Mouse (Mus musculus) forebrain, embryonic 11.5 days (tissue): ENCODE data around the gene Tomm70a. TPM values are rescaled to one million over a fixed set of nuclear protein-coding genes. Genes with fewer than 3 reads are reported as not detected.
"Not testable (repeated sequence)": the region's sequence is repeated elsewhere in the genome, so short reads cannot be mapped to it uniquely, and the experiment has no call there.

Experiments
- ATAC-seq: fragments of 200-750 bp; cut with Nextera tagmentation; replicated peaks from 2 replicates; pipeline ENCODE4 v1.8.0; 2017; ENCODE audit warnings: moderate TSS enrichment; ENCODE audit not compliant: low FRiP score
- DNase-seq: peaks from one replicate; pipeline ENCODE4 v3.0.0-alpha.2; 2017; ENCODE audit warnings: low spot score
- H3K27ac ChIP-seq: fragments of 300-500 bp; sonication (generic); 2 replicates; pipeline ENCODE4 v1.5.1; 2014; ENCODE audit warnings: low read depth, low read length
- H3K27me3 ChIP-seq: fragments of 300-500 bp; sonication (generic); 2 replicates; pipeline ENCODE4 v1.6.1; 2014; ENCODE audit warnings: mild to moderate bottlenecking, low read length, mixed read lengths; ENCODE audit not compliant: control insufficient read depth, insufficient read depth
- H3K36me3 ChIP-seq: fragments of 300-500 bp; sonication (generic); 2 replicates; pipeline ENCODE4 v1.6.1; 2014; ENCODE audit warnings: mild to moderate bottlenecking, low read length, moderate library complexity, mixed read lengths; ENCODE audit not compliant: control insufficient read depth, insufficient read depth
- H3K4me1 ChIP-seq: fragments of 300-500 bp; sonication (generic); replicated peaks from 2 replicates; pipeline ENCODE4 v1.6.1; 2014; ENCODE audit warnings: low read length, mixed read lengths; ENCODE audit not compliant: control insufficient read depth, insufficient read depth
- H3K4me2 ChIP-seq: fragments of 300-500 bp; sonication (generic); 2 replicates; pipeline ENCODE4 v1.6.1; 2014; ENCODE audit warnings: low read depth, mild to moderate bottlenecking, low read length, moderate library complexity, mixed read lengths; ENCODE audit not compliant: severe bottlenecking
- H3K4me3 ChIP-seq: fragments of 300-500 bp; sonication (generic); 2 replicates; pipeline ENCODE4 v1.5.1; 2014; ENCODE audit warnings: low read depth, low read length
- H3K9ac ChIP-seq: fragments of 300-500 bp; sonication (generic); 2 replicates; pipeline ENCODE4 v1.6.1; 2014; ENCODE audit warnings: low read length
- H3K9me3 ChIP-seq: fragments of 300-500 bp; sonication (generic); 2 replicates; pipeline ENCODE4 v1.6.1; 2016; ENCODE audit warnings: low read length, mixed read lengths; ENCODE audit not compliant: control insufficient read depth
- WGBS: fragments of 180-500 bp; shearing (Covaris S2); extraction: QIAGEN DNeasy Blood & Tissue Kit; methylation state at CpG from one replicate; pipeline ENCODE4 v1.1.7; 2014; 5-methylcytosine and 5-hydroxymethylcytosine counted together
- polyA plus RNA-seq: library from polyadenylated mRNA; unstranded; fragments of >200 nt; fragmentation: Nextera tagmentation; extraction: Ambion mirVana; gene quantifications from 2 replicates; pipeline ENCODE4 v1.2.1, GENCODE M21; 2014

The Tomm70a gene
- polyA plus RNA-seq, 1 experiment from 2014 or later: 68.6 TPM

DNA sequence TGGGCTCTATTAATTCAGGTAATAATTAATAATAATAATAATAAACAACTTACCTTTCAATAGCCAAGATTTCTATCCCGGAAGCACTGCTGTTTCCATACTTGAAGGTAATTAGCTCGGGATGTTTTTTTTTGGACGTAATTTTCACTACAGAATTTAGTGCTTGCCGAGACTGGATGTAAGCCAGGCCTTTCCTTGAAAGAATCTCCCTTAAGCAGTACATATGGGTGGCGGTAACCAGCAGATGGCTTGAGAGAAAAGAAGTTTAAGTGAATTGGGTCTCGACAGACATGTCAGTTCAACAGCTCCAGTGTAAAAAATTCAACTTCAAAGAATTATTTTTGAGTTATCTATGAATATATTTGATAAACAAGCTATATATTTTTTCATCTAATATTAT, 50.1 kb downstream of the Tomm70a start:
- no peaks in the 10 kb centered on the region for H3K9me3 ChIP-seq
- no peaks in the 10 kb centered on the region for H3K4me1 ChIP-seq
- H3K27ac ChIP-seq: no peak overlapping the region
- WGBS: 90% methylated on average over 6 of the region's 6 CpGs
- no peak overlapping the region for H3K9ac ChIP-seq
- ATAC-seq (no peak), DNase-seq (no peak)
- H3K36me3 ChIP-seq: no peaks in the 10 kb centered on the region
- H3K4me2 ChIP-seq: no peak overlapping the region
- H3K27me3 ChIP-seq: no peaks in the 10 kb centered on the region
- H3K4me3 ChIP-seq: no peak overlapping the region

DNA sequence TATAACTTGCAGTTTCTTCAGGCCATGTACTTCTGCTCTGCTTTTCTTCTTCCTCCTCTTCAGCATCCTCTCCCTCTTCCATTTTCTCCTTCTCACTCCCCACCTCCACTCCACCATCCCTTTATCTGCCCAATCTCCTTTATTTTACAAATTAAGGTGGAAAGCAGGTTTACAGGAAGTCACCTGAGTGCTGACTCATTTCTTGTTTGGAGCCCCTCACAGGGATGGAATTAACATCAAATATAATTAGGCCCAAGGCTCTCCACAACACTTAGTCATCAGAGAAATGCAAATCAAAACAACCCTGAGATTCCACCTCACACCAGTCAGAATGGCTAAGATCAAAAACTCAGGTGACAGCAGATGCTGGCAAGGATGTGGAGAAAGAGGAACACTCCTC, 53.0 kb downstream of the Tomm70a start:
- H3K4me1 ChIP-seq, ATAC-seq, H3K4me3 ChIP-seq, DNase-seq, H3K4me2 ChIP-seq, H3K27me3 ChIP-seq, H3K9ac ChIP-seq, H3K27ac ChIP-seq, H3K9me3 ChIP-seq, H3K36me3 ChIP-seq: not testable (repeated sequence)

DNA sequence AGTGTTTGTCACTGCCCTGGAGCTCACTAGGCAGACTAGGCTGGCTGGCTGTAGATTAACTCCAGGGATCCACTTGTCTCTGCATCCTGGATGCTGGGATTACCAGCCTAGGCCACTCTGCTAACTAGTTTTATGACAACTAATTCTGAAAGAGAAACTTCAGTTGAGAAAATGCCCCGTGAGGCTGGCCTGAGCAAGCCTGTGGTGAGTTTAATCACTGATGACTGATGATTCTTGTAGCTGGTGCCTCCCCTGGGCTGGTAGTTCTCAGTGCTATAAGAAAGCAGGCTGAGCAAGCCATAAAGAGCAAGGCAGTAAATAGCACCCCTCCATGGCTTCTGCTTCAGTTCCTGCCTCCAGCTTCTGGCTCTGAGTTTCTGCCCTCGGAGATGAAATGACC, 54.2 kb downstream of the Tomm70a start:
- no peak overlapping the region for H3K4me3 ChIP-seq
- WGBS: 72% methylated on average over 2 of the region's 2 CpGs
- H3K4me2 ChIP-seq: no peak overlapping the region
- no peak overlapping the region for H3K9ac ChIP-seq
- no peak for ATAC-seq
- no peaks in the 10 kb centered on the region for H3K36me3 ChIP-seq
- no peaks in the 10 kb centered on the region for H3K4me1 ChIP-seq
- no peak for DNase-seq
- no peaks in the 10 kb centered on the region for H3K9me3 ChIP-seq
- H3K27me3 ChIP-seq: no peaks in the 10 kb centered on the region
- no peak overlapping the region for H3K27ac ChIP-seq

DNA sequence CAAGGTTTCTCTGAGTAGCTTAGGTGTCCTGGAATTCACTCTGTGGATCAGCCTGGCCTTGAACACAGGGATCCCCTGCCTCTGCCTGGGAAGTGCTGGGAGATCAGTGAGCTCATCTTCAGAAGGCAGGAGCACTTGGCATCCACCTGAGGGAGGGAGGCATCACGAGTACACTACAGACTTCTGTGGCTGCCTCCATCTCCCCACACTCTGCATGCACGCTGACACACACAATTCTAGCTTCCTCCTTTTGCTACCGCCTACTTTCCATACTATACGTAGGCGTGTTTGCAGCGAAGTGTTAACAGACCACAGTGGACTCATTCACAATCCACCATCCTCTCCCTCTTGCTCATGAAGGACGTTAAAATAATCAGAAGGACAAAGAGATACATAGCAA, 54.8 kb downstream of the Tomm70a start:
- ATAC-seq (no peak), DNase-seq (no peak)
- H3K27ac ChIP-seq: no peak overlapping the region
- no peak overlapping the region for H3K4me3 ChIP-seq
- no peaks in the 10 kb centered on the region for H3K4me1 ChIP-seq
- H3K9ac ChIP-seq: no peak overlapping the region
- H3K36me3 ChIP-seq: no peaks in the 10 kb centered on the region
- H3K4me2 ChIP-seq: no peak overlapping the region
- H3K27me3 ChIP-seq: no peaks in the 10 kb centered on the region
- H3K9me3 ChIP-seq: no peaks in the 10 kb centered on the region
- 95% methylated on average over 7 of the region's 7 CpGs for WGBS

DNA sequence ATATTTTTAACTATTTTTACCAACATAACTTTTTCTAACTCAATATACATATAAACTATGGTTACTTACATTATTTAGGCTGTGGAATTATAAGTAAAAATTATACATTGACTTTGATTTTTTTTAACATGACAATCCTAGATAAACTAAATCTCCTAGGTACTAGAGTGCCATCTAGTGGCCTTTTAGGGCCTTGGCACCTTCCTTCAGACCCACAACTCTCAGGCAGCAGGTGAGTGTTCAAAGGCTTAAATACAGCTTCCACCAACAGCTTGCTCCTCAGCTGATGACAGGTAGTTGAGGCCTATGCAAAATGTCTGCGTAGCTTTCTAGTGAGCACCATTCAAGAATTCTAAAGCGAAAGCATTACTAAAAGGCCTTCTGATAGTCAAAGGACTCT, 55.8 kb downstream of the Tomm70a start:
- Histone ChIP-seq H3K4me2 (no peak overlapping the region), H3K9me3 (no peaks in the 10 kb centered on the region), H3K27me3 (no peaks in the 10 kb centered on the region), H3K4me1 (no peaks in the 10 kb centered on the region), H3K9ac (no peak overlapping the region), H3K27ac (no peak overlapping the region), H3K36me3 (no peaks in the 10 kb centered on the region; the same call in 1 of the 2 replicates), H3K4me3 (no peak overlapping the region)
- 54% methylated on average over 2 of the region's 2 CpGs for WGBS
- ATAC-seq: no peak
- DNase-seq: no peak

DNA sequence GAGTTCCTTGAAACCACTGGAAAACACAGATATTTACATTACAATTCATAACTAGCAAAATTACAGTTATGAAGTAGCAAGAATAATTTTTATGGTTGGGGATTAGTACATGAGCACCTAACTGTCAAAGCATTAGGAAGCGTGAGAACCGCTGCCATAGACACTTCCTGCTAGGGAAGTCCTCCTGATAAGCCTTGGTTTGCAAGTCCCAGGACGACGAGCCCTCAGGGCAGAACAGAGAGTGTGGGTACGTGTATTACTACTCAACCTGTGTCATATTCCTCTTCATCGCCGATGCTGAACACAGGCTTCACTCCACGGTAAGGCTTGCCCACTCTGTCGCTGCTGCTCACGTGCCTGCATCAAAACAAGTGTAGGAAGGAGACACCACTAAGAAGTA, 56.2 kb downstream of the Tomm70a start:
- no peak overlapping the region for H3K27ac ChIP-seq
- WGBS: 93% methylated on average over 10 of the region's 10 CpGs
- no peak overlapping the region for H3K9ac ChIP-seq
- H3K27me3 ChIP-seq: no peaks in the 10 kb centered on the region
- H3K36me3 ChIP-seq: no peaks in the 10 kb centered on the region; the same call in 1 of the 2 replicates
- no peaks in the 10 kb centered on the region for H3K4me1 ChIP-seq
- H3K4me3 ChIP-seq: no peak overlapping the region
- no peaks in the 10 kb centered on the region for H3K9me3 ChIP-seq
- no peak for ATAC-seq
- DNase-seq: no peak
- H3K4me2 ChIP-seq: no peak overlapping the region

DNA sequence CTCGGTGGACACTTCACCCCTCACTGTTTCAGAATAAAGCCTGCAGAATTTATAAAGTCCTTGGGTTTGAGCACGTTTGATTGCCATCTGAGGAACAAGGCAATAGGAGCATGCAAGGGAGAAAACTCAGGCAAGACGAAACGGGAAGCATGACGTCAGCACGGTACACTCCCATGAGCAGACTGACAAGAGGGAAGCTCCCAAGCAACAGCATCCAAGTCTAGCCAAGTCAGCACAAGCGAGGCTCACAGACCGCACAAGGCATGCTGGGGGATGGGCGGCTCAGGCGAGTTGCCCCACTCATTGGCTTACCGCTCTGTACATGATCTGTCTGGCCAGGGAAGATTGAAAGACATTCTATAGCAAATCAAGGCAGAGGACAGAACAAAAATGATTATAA, 59.7 kb downstream of the Tomm70a start:
- no peak overlapping the region for H3K4me3 ChIP-seq
- no peak overlapping the region for H3K27ac ChIP-seq
- 87% methylated on average over 11 of the region's 11 CpGs for WGBS
- H3K36me3 ChIP-seq: no peaks in the 10 kb centered on the region; the same call in 1 of the 2 replicates
- H3K4me1 ChIP-seq: no peaks in the 10 kb centered on the region
- no peak overlapping the region for H3K9ac ChIP-seq
- no peaks in the 10 kb centered on the region for H3K27me3 ChIP-seq
- DNase-seq (no peak), ATAC-seq (no peak)
- no peaks in the 10 kb centered on the region for H3K9me3 ChIP-seq
- no peak overlapping the region for H3K4me2 ChIP-seq

DNA sequence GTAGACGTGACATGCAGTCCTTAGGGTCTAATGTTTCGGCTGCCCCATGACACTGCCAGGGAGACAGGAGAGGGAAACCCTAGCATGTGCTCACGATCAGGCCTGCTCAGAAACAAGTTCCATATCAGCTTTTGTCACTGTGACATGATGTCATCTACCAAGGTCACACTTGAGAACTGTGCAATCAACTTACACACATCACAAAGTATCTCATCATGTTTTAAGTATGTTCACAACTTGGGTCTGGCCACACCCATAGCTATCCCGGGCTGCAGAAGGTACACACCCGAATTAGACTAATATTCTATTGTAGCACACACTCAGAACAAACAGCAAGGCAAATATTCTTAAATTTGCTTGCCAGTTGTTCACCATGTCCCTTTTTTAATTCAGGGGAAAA, 60.5 kb downstream of the Tomm70a start:
- Histone ChIP-seq H3K9ac (no peak overlapping the region), H3K9me3 (no peaks in the 10 kb centered on the region), H3K27me3 (no peaks in the 10 kb centered on the region), H3K4me1 (no peaks in the 10 kb centered on the region), H3K36me3 (no peaks in the 10 kb centered on the region; the same call in 1 of the 2 replicates), H3K4me3 (no peak overlapping the region), H3K27ac (no peak overlapping the region), H3K4me2 (no peak overlapping the region)
- 88% methylated on average over 5 of the region's 5 CpGs for WGBS
- DNase-seq (no peak), ATAC-seq (no peak)

DNA sequence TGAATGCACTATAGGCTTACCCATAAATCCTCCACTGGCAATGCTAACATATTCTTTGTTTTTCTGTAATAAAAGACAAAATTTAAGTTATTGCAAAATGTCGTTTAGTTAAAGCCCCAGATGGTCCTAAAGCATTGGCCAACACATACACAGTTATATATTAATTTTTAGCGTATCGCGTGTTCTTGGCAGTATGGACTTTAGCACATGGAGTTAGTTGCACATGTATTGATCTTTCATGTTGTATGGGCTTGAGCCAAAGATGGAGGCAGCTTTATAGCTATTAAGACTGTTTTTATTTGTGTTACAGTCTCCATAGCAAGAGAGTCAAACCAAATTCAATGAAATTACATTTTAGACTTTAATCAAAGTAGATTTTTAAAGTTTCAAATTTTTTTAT, 65.1 kb downstream of the Tomm70a start:
- no peak for ATAC-seq
- no peak overlapping the region for H3K4me2 ChIP-seq
- no peak overlapping the region for H3K27ac ChIP-seq
- no peak for DNase-seq
- H3K36me3 ChIP-seq: no peaks in the 10 kb centered on the region; the same call in 1 of the 2 replicates
- no peaks in the 10 kb centered on the region for H3K4me1 ChIP-seq
- 95% methylated on average over 4 of the region's 4 CpGs for WGBS
- H3K9me3 ChIP-seq: no peaks in the 10 kb centered on the region
- no peak overlapping the region for H3K4me3 ChIP-seq
- no peak overlapping the region for H3K9ac ChIP-seq
- H3K27me3 ChIP-seq: no peaks in the 10 kb centered on the region
